Mouse (Mus musculus) mature B cell (primary cell): ENCODE data around the gene Gpr84.
"Not testable (repeated sequence)": the region's sequence is repeated elsewhere in the genome, so short reads cannot be mapped to it uniquely, and the experiment has no call there.

Source experiments
- in situ Hi-C: fragments of 300-500 bp; cut with MboI; formaldehyde crosslinking; loops from 2 replicates; pipeline ENCODE4 v1.14.3; 2019

The Gpr84 gene

GRCm38 (mm10) chr15:103290417-103290816 is 20.0 kb downstream of the Gpr84 start:
- in situ Hi-C loops, result no loop called here

GRCm38 (mm10) chr15:103289600-103289999 is 20.8 kb downstream of the Gpr84 start:
- in situ Hi-C loops, result no loop called here

- in situ Hi-C loops, result no loop called here
Observed at GRCm38 (mm10) chr15:103285778-103286417, 24.5 kb downstream of the Gpr84 start.

GRCm38 (mm10) chr15:103284647-103285046 is 25.8 kb downstream of the Gpr84 start:
- in situ Hi-C loops, result no loop called here

GRCm38 (mm10) chr15:103284066-103284465 is 26.3 kb downstream of the Gpr84 start:
- in situ Hi-C loops, result no loop called here

GRCm38 (mm10) chr15:103281465-103282205 is 28.8 kb downstream of the Gpr84 start:
- in situ Hi-C loops, result no loop called here

- in situ Hi-C loops, result no loop called here
Observed at GRCm38 (mm10) chr15:103280817-103281464, 29.5 kb downstream of the Gpr84 start.

- in situ Hi-C loops, result no loop called here
Observed at GRCm38 (mm10) chr15:103279750-103280149, 30.7 kb downstream of the Gpr84 start.

GRCm38 (mm10) chr15:103277949-103278348 is 32.5 kb downstream of the Gpr84 start:
- in situ Hi-C loops, result no loop called here

GRCm38 (mm10) chr15:103275943-103276342 is 34.5 kb downstream of the Gpr84 start:
- in situ Hi-C loops, result not testable (repeated sequence)

- in situ Hi-C loops, result no loop called here
Observed at GRCm38 (mm10) chr15:103272419-103273279, 37.8 kb downstream of the Gpr84 start, which contains the start of gene Copz1. Gene Copz1, plus strand, starts transcription at chr15:103272714.

- in situ Hi-C loops, result no loop called here
Observed at GRCm38 (mm10) chr15:103268903-103269302, 41.5 kb downstream of the Gpr84 start.

- in situ Hi-C loops, result no loop called here
Observed at GRCm38 (mm10) chr15:103264794-103265193, 45.6 kb downstream of the Gpr84 start.

- in situ Hi-C loops, result no loop called here
Observed at GRCm38 (mm10) chr15:103259989-103260388, 50.4 kb downstream of the Gpr84 start.

GRCm38 (mm10) chr15:103259162-103259561 is 51.2 kb downstream of the Gpr84 start:
- in situ Hi-C loops, result no loop called here
